Mouse (Mus musculus) lung, embryonic 16.5 days (tissue): ENCODE data around the gene Sclt1. TPM values are rescaled to one million over a fixed set of nuclear protein-coding genes. Genes with fewer than 3 reads are reported as not detected.

Source experiments
- ATAC-seq: fragments of 200-750 bp; cut with Nextera tagmentation; 2 replicates; pipeline ENCODE4 v1.8.0; 2017; ENCODE audit warnings: low read depth, mild to moderate bottlenecking, moderate library complexity
- H3K27ac ChIP-seq: fragments of 300-500 bp; sonication (generic); 2 replicates; pipeline ENCODE4 v1.5.1; 2014; ENCODE audit warnings: mild to moderate bottlenecking, control low read depth, low read length
- H3K27me3 ChIP-seq: fragments of 300-500 bp; sonication (generic); 2 replicates; pipeline ENCODE4 v1.6.1; 2014; ENCODE audit warnings: low read depth, low read length, mixed read lengths; ENCODE audit not compliant: control insufficient read depth, insufficient read depth
- H3K36me3 ChIP-seq: fragments of 300-500 bp; sonication (generic); 2 replicates; pipeline ENCODE4 v1.6.1; 2014; ENCODE audit warnings: low read length; ENCODE audit not compliant: control insufficient read depth, insufficient read depth
- H3K4me1 ChIP-seq: fragments of 300-500 bp; sonication (generic); replicated peaks from 2 replicates; pipeline ENCODE4 v1.6.1; 2014; ENCODE audit warnings: low read length, mixed read lengths; ENCODE audit not compliant: control insufficient read depth, insufficient read depth
- H3K4me2 ChIP-seq: fragments of 300-500 bp; sonication (generic); 2 replicates; pipeline ENCODE4 v1.6.1; 2014; ENCODE audit warnings: low read depth, low read length, control low read depth
- H3K4me3 ChIP-seq: fragments of 300-500 bp; sonication (generic); 2 replicates; pipeline ENCODE4 v1.5.1; 2014; ENCODE audit warnings: mild to moderate bottlenecking, low read length, control low read depth
- H3K9ac ChIP-seq: fragments of 300-500 bp; sonication (generic); 2 replicates; pipeline ENCODE4 v1.6.1; 2014; ENCODE audit warnings: low read length, control low read depth
- H3K9me3 ChIP-seq: fragments of 300-500 bp; sonication (generic); 2 replicates; pipeline ENCODE4 v1.6.1; 2016; ENCODE audit warnings: low read length; ENCODE audit not compliant: control insufficient read depth
- WGBS: fragments of 180-500 bp; shearing (Covaris S2); extraction: QIAGEN DNeasy Blood & Tissue Kit; methylation state at CpG from one replicate; pipeline ENCODE4 v1.1.7; 2014; 5-methylcytosine and 5-hydroxymethylcytosine counted together
- polyA plus RNA-seq: library from polyadenylated mRNA; unstranded; fragments of >200 nt; fragmentation: Nextera tagmentation; extraction: Ambion mirVana; gene quantifications from 2 replicates; pipeline ENCODE4 v1.2.1, GENCODE M21; 2015

Gene Sclt1
- polyA plus RNA-seq, 1 experiment from 2014 or later, result 15.5 TPM

- Histone ChIP-seq H3K4me2 (no peak overlapping the region), H3K36me3 (peaks cover 9% of the 10 kb centered on the region; the same call in 1 of the 2 replicates), H3K9ac (no peak overlapping the region), H3K4me1 (no peaks in the 10 kb centered on the region), H3K27ac (no peak overlapping the region), H3K27me3 (no peaks in the 10 kb centered on the region), H3K4me3 (no peak overlapping the region), H3K9me3 (no peaks in the 10 kb centered on the region)
- WGBS, result 95% methylated on average over 3 of the region's 3 CpGs
- ATAC-seq, result no peak
Observed at GRCm38 (mm10) chr3:41612211-41612610, 130.1 kb downstream of the Sclt1 start.

- Histone ChIP-seq H3K4me2 (no peak overlapping the region), H3K4me1 (no peaks in the 10 kb centered on the region), H3K9me3 (no peaks in the 10 kb centered on the region), H3K9ac (no peak overlapping the region), H3K27ac (no peak overlapping the region), H3K36me3 (peaks cover 14% of the 10 kb centered on the region; the same call in 1 of the 2 replicates), H3K4me3 (no peak overlapping the region), H3K27me3 (no peaks in the 10 kb centered on the region)
- WGBS, result 85% methylated on average over 5 of the region's 5 CpGs
- ATAC-seq, result no peak
Observed at GRCm38 (mm10) chr3:41609071-41609470, 133.2 kb downstream of the Sclt1 start.

GRCm38 (mm10) chr3:41607467-41607866 is 134.8 kb downstream of the Sclt1 start:
- 81% methylated on average over 8 of the region's 8 CpGs for WGBS
- Histone ChIP-seq H3K36me3 (peaks cover 10% of the 10 kb centered on the region; the same call in 1 of the 2 replicates), H3K4me2 (no peak overlapping the region), H3K4me1 (no peaks in the 10 kb centered on the region), H3K27ac (no peak overlapping the region), H3K9ac (no peak overlapping the region), H3K27me3 (no peaks in the 10 kb centered on the region), H3K9me3 (no peaks in the 10 kb centered on the region), H3K4me3 (no peak overlapping the region)
- ATAC-seq, result no peak

GRCm38 (mm10) chr3:41607050-41607449 is 135.3 kb downstream of the Sclt1 start:
- H3K9ac ChIP-seq, result no peak overlapping the region
- H3K4me2 ChIP-seq, result no peak overlapping the region
- no peaks in the 10 kb centered on the region for H3K4me1 ChIP-seq
- H3K9me3 ChIP-seq, result no peaks in the 10 kb centered on the region
- H3K27me3 ChIP-seq, result no peaks in the 10 kb centered on the region
- H3K4me3 ChIP-seq, result no peak overlapping the region
- H3K27ac ChIP-seq, result no peak overlapping the region
- ATAC-seq, result no peak
- H3K36me3 ChIP-seq, result peaks cover 10% of the 10 kb centered on the region; the same call in 1 of the 2 replicates
- WGBS, result 85% methylated on average over 9 of the region's 9 CpGs

GRCm38 (mm10) chr3:41606330-41606664 is 136.0 kb downstream of the Sclt1 start:
- 73% methylated on average over 4 of the region's 4 CpGs for WGBS
- ATAC-seq, result no peak
- Histone ChIP-seq H3K36me3 (0 out of 2 replicates have a peak, but pooled peaks cover 10% of the 10 kb centered on the region), H3K4me3 (no peak overlapping the region), H3K9me3 (no peaks in the 10 kb centered on the region), H3K27me3 (no peaks in the 10 kb centered on the region), H3K27ac (no peak overlapping the region), H3K4me1 (no peaks in the 10 kb centered on the region), H3K9ac (no peak overlapping the region), H3K4me2 (no peak overlapping the region)

- WGBS, result 80% methylated on average over 13 of the region's 13 CpGs
- Histone ChIP-seq H3K36me3 (0 out of 2 replicates have a peak, but pooled peaks cover 10% of the 10 kb centered on the region), H3K27ac (no peak overlapping the region), H3K4me3 (no peak overlapping the region), H3K4me2 (no peak overlapping the region), H3K27me3 (no peaks in the 10 kb centered on the region), H3K9ac (no peak overlapping the region), H3K4me1 (no peaks in the 10 kb centered on the region), H3K9me3 (no peaks in the 10 kb centered on the region)
- ATAC-seq, result no peak
Observed at GRCm38 (mm10) chr3:41605601-41606329, 136.5 kb downstream of the Sclt1 start.

- Histone ChIP-seq H3K9me3 (no peaks in the 10 kb centered on the region), H3K27me3 (no peaks in the 10 kb centered on the region), H3K4me2 (no peak overlapping the region), H3K9ac (no peak overlapping the region), H3K36me3 (0 out of 2 replicates have a peak, but pooled peaks cover 5% of the 10 kb centered on the region), H3K27ac (no peak overlapping the region), H3K4me1 (no peaks in the 10 kb centered on the region), H3K4me3 (no peak overlapping the region)
- 82% methylated on average over 12 of the region's 12 CpGs for WGBS
- ATAC-seq, result no peak
Observed at GRCm38 (mm10) chr3:41604629-41605321, 137.5 kb downstream of the Sclt1 start.

GRCm38 (mm10) chr3:41603470-41604019 is 138.8 kb downstream of the Sclt1 start:
- no peak overlapping the region for H3K9ac ChIP-seq
- ATAC-seq, result no peak
- H3K9me3 ChIP-seq, result no peaks in the 10 kb centered on the region
- H3K4me3 ChIP-seq, result no peak overlapping the region
- no peak overlapping the region for H3K27ac ChIP-seq
- 0 out of 2 replicates have a peak, but pooled peaks cover 9% of the 10 kb centered on the region for H3K36me3 ChIP-seq
- WGBS, result 68% methylated on average over 5 of the region's 5 CpGs
- no peaks in the 10 kb centered on the region for H3K4me1 ChIP-seq
- no peaks in the 10 kb centered on the region for H3K27me3 ChIP-seq
- no peak overlapping the region for H3K4me2 ChIP-seq

- Histone ChIP-seq H3K4me2 (no peak overlapping the region), H3K9ac (no peak overlapping the region), H3K4me3 (no peak overlapping the region), H3K27me3 (no peaks in the 10 kb centered on the region), H3K27ac (no peak overlapping the region), H3K4me1 (no peaks in the 10 kb centered on the region), H3K9me3 (no peaks in the 10 kb centered on the region), H3K36me3 (0 out of 2 replicates have a peak, but pooled peaks cover 9% of the 10 kb centered on the region)
- WGBS, result 36% methylated on average over 10 of the region's 10 CpGs
- no peak for ATAC-seq
Observed at GRCm38 (mm10) chr3:41602933-41603332, 139.4 kb downstream of the Sclt1 start.
